ENCODE assay signal across 21 mouse cellular contexts in the genomic region with DNA sequence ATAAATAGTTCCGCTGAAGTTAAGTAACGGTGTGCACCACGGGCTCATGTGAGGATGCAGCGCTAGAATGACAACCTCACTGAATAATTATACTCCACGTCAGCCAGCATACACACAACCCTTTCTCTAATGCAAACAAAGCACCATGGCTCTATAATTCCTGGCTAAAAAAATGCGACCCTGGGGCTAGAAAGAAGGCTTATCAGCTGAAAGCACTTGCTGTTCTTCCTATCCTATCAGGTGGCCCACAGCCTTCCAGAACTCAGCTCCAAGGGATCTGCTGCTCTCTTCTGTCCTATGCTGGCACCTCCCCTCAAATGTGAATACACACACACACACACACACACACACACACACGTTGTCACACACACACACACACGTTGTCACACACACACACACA.
"Had no signal": no experiment of that assay in that cellular context is flagged by ENCODE, and none has a peak within 500 bp of the region (broad histone marks: within the 10 kb centered on the region; RNA-seq: fewer than 3 reads in every experiment).

No protein-coding gene starts in this region.

- DNase-seq: kidney, adult 11 months; kidney, adult 8-10 months; kidney, postnatal 10 days; kidney, postnatal 36 days; layer of hippocampus, adult 9-11 months; liver; lung, adult 18-20 months; lung, postnatal 10 days; lung, postnatal 36 days; retina, postnatal 1 day; thymus, adult 18-20 months; thymus, postnatal 36 days had no signal

- H3K27me3 ChIP-seq: kidney, embryonic 15.5 days; limb, embryonic 13.5 days; liver, embryonic 12.5 days; liver, embryonic 15.5 days; lung, embryonic 15.5 days; megakaryocyte, embryonic 14.5 days; neural tube, embryonic 13.5 days had no signal

- H3K27ac ChIP-seq: kidney, embryonic 15.5 days; limb, embryonic 10.5 days; limb, embryonic 13.5 days; liver, embryonic 12.5 days; liver, embryonic 15.5 days; lung, embryonic 15.5 days; neural tube, embryonic 13.5 days had no signal

- H3K9me3 ChIP-seq: kidney, embryonic 15.5 days; limb, embryonic 10.5 days; limb, embryonic 13.5 days; liver, embryonic 12.5 days; liver, embryonic 15.5 days; lung, embryonic 15.5 days; neural tube, embryonic 13.5 days had no signal

- H3K36me3 ChIP-seq: kidney, embryonic 15.5 days; limb, embryonic 10.5 days; limb, embryonic 13.5 days; liver, embryonic 12.5 days; liver, embryonic 15.5 days; lung, embryonic 15.5 days; neural tube, embryonic 13.5 days had no signal

- H3K4me2 ChIP-seq: kidney, embryonic 15.5 days; limb, embryonic 13.5 days; liver, embryonic 12.5 days; liver, embryonic 15.5 days; lung, embryonic 15.5 days; neural tube, embryonic 13.5 days had no signal

- H3K4me3 ChIP-seq: kidney, embryonic 15.5 days; limb, embryonic 10.5 days; limb, embryonic 13.5 days; liver, embryonic 12.5 days; liver, embryonic 15.5 days; lung, embryonic 15.5 days; megakaryocyte, embryonic 14.5 days; myocyte; neural tube, embryonic 13.5 days had no signal

- ATAC-seq: liver, embryonic 12.5 days had no signal

- H3K9ac ChIP-seq: kidney, embryonic 15.5 days; limb, embryonic 13.5 days; liver, embryonic 12.5 days; liver, embryonic 15.5 days; lung, embryonic 15.5 days; neural tube, embryonic 13.5 days had no signal

- H3K4me1 ChIP-seq: kidney, embryonic 15.5 days; liver, embryonic 12.5 days; liver, embryonic 15.5 days; lung, embryonic 15.5 days; megakaryocyte, embryonic 14.5 days had no signal
